Mouse (Mus musculus) neural tube, embryonic 14.5 days (tissue): ENCODE measurements at regions not wholly inside any gene's neighbourhood (a gene's known extent, or its start where the extent isn't known, plus 50 kb on each side); places are given as distances from the start of the nearest gene placed in this dataset.

Source experiments
- ATAC-seq: fragments of 200-750 bp; cut with Nextera tagmentation; 2 replicates; pipeline ENCODE4 v1.8.0; 2017; ENCODE audit warnings: low read depth, mild to moderate bottlenecking, moderate TSS enrichment, moderate library complexity
- H3K27ac ChIP-seq: fragments of 300-500 bp; sonication (generic); 2 replicates; pipeline ENCODE4 v1.5.1; 2014; ENCODE audit warnings: low read depth, mild to moderate bottlenecking, control low read depth, low read length, moderate library complexity, mixed read lengths
- H3K27me3 ChIP-seq: fragments of 300-500 bp; sonication (generic); 2 replicates; pipeline ENCODE4 v1.6.1; 2014; ENCODE audit warnings: low read length; ENCODE audit not compliant: control insufficient read depth, insufficient read depth
- H3K36me3 ChIP-seq: fragments of 300-500 bp; sonication (generic); 2 replicates; pipeline ENCODE4 v1.6.1; 2014; ENCODE audit warnings: low read length, mixed read lengths; ENCODE audit not compliant: control insufficient read depth, insufficient read depth
- H3K4me1 ChIP-seq: fragments of 300-500 bp; sonication (generic); 2 replicates; pipeline ENCODE4 v1.6.1; 2014; ENCODE audit warnings: low read length; ENCODE audit not compliant: control insufficient read depth, insufficient read depth
- H3K4me2 ChIP-seq: fragments of 300-500 bp; sonication (generic); 2 replicates; pipeline ENCODE4 v1.6.1; 2014; ENCODE audit warnings: mild to moderate bottlenecking, low read depth, low read length, control low read depth
- H3K4me3 ChIP-seq: fragments of 300-500 bp; sonication (generic); 2 replicates; pipeline ENCODE4 v1.5.1; 2014; ENCODE audit warnings: low read depth, low read length, control low read depth, mixed read lengths
- H3K9ac ChIP-seq: fragments of 300-500 bp; sonication (generic); replicated peaks from 2 replicates; pipeline ENCODE4 v1.6.1; 2014; ENCODE audit warnings: low read depth, mild to moderate bottlenecking, control low read depth, low read length, mixed read lengths
- H3K9me3 ChIP-seq: fragments of 300-500 bp; sonication (generic); 2 replicates; pipeline ENCODE4 v1.6.1; 2016; ENCODE audit warnings: low read length; ENCODE audit not compliant: control insufficient read depth
- WGBS: fragments of 180-500 bp; shearing (Covaris S2); extraction: QIAGEN DNeasy Blood & Tissue Kit; methylation state at CpG from one replicate; pipeline ENCODE4 v1.1.7; 2014; 5-methylcytosine and 5-hydroxymethylcytosine counted together

DNA sequence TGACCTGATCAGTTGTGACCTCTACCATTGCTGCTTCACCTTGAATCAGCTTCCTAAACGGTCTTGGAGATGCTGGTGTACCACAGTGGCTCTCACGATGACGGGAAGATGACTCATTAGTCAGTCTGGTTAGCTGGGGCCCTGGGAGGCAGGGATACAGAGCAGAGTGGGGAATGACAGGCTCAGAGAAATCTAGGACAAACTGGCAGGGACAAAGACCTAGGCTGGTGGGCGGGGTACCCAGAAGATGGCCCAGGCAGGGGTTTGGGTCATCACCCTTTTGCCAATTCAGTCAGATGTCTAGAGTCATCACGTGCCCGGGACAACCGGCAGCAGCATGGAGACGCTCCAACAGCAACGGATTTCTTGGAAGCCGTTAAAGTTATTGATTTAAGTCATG lies 83.4 kb upstream of the Max start:
- 82% methylated on average over 10 of the region's 10 CpGs for WGBS
- Histone ChIP-seq H3K27me3 (no peaks in the 10 kb centered on the region), H3K4me2 (no peak overlapping the region), H3K9me3 (no peaks in the 10 kb centered on the region), H3K4me1 (no peaks in the 10 kb centered on the region), H3K4me3 (no peak overlapping the region), H3K27ac (no peak overlapping the region), H3K36me3 (no peaks in the 10 kb centered on the region), H3K9ac (no peak overlapping the region)
- no peak for ATAC-seq

DNA sequence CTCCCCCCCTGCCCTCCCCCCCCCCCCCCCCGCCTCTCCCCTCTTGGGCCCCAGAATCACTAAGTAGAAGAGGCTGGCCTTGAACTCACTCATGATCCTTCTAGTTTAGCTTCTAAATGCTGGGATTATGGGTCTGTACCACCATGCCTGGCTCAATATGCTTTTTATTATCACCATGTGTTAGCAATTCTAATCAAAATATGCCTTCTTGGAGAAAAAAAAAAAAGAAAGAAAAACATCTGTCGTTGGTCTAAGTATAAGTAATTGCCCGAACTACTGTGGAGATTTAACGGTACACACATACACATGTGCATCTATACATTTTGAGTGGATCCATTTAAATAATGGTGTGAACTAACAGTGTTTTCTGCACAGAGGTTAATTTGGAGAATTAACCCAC lies 80.4 kb upstream of the Max start:
- no peak for ATAC-seq
- Histone ChIP-seq H3K27ac (no peak overlapping the region), H3K27me3 (no peaks in the 10 kb centered on the region), H3K36me3 (no peaks in the 10 kb centered on the region), H3K4me3 (no peak overlapping the region), H3K9ac (no peak overlapping the region), H3K9me3 (no peaks in the 10 kb centered on the region), H3K4me2 (no peak overlapping the region), H3K4me1 (no peaks in the 10 kb centered on the region)
- WGBS, result 55% methylated on average over 3 of the region's 4 CpGs

DNA sequence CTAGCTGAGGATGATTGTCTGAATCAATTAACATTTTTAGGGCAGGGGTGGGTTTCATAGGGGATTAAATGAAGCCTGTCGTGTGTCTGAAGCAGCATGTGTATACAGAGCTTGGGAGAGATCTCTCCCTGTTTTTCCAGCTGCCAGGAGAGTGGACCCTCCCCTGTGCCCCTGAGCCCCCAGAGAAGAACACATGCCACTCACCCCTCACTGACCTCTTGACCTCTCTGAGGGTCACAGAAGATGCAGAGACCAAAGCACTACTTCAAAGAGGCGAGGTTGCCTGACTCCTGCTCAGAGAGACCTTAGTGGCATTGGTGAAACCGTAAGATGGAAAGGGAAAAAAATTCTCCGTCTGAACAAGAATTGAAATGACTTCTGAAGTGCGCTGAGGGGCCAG lies 79.1 kb upstream of the Max start:
- ATAC-seq, result no peak
- 38% methylated on average over 5 of the region's 5 CpGs for WGBS

DNA sequence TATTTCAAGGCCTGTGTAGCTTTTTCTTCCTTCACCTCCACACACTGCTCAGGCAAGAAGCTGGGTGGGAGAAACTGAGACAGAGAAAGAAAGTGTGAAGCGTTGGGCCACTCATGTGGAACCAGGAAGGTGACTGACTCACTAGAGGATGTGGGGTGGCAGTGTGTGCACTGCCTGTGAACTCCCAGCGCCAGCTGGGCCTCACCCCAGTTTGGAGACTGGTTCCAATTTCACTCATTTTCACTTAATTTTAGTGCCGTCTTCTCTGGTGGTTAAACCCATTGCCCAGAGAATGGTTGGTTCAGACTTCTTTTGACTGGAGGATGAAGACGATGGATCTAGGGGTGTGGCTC lies 77.9 kb upstream of the Max start:
- no peak for ATAC-seq
- no peaks in the 10 kb centered on the region for H3K4me1 ChIP-seq
- no peaks in the 10 kb centered on the region for H3K27me3 ChIP-seq
- H3K36me3 ChIP-seq, result no peaks in the 10 kb centered on the region
- H3K9me3 ChIP-seq, result no peaks in the 10 kb centered on the region
- no peak overlapping the region for H3K27ac ChIP-seq
- 98% methylated on average over 4 of the region's 4 CpGs for WGBS
- no peak overlapping the region for H3K4me2 ChIP-seq
- no peak overlapping the region for H3K4me3 ChIP-seq
- no peak overlapping the region for H3K9ac ChIP-seq

More for the DNA sequence above, 79.1 kb upstream of the Max start:
- no peaks in the 10 kb centered on the region for H3K4me1 ChIP-seq
- no peak overlapping the region for H3K4me3 ChIP-seq
- no peak overlapping the region for H3K9ac ChIP-seq
- no peaks in the 10 kb centered on the region for H3K27me3 ChIP-seq
- no peak overlapping the region for H3K4me2 ChIP-seq
- H3K36me3 ChIP-seq, result no peaks in the 10 kb centered on the region
- H3K27ac ChIP-seq, result no peak overlapping the region
- H3K9me3 ChIP-seq, result no peaks in the 10 kb centered on the region

DNA sequence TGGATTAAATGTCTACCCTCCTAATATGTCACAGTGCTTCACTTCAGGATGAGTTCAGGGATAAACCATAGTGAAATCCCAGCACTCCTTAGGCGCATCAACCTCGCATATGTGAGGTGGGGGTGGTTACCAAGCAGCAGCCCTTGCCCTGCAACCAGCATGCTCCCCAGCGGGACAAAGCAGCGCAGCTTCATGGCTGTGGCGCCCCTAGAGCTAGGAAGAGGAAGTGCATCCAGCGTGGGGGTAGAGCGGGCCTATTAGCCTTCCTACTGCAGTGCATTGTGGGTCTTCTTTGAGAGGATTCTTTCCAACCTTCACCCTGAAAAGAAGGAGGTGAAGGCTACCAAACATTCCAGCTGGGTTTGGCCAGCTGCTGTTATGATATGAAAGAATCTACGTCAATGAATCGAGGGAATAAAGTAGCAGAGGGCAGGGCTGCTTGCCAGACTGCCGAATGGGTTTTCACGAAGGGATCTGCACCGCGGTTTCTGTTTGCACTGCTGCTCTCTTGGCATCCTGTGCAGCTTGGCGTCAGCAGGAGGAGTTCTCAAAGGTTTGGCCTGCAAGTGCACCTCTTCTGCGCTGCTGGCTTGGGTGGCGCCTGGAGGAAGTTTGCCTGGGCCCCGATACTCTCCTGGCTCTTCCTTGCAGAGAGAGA lies 77.4 kb upstream of the Max start:
- H3K27ac ChIP-seq, result no peak overlapping the region
- H3K4me1 ChIP-seq, result no peaks in the 10 kb centered on the region
- 86% methylated on average over 17 of the region's 17 CpGs for WGBS
- no peak overlapping the region for H3K4me3 ChIP-seq
- H3K4me2 ChIP-seq, result no peak overlapping the region
- H3K36me3 ChIP-seq, result no peaks in the 10 kb centered on the region
- H3K27me3 ChIP-seq, result no peaks in the 10 kb centered on the region
- ATAC-seq, result no peak
- no peaks in the 10 kb centered on the region for H3K9me3 ChIP-seq
- H3K9ac ChIP-seq, result no peak overlapping the region

DNA sequence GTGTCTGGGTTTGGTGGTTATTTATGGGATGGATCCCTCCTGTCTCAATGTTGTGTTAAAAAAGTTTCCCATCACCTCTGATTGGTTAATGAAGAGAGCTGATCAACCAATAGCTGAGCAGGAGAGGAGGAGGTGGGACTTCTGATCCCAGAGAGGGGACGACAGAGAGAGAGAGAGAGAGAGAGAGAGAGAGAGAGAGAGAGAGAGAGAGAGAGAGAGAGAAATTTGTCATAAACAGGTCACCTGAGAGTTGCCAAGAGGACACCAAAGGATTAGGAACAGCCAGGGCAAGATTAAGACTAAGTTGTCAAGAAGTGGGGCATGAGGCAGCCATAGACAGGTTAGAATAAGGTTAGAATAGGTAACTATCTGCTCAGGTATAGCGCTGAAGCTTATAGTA lies 73.7 kb upstream of the Max start:
- Histone ChIP-seq H3K9me3 (no peaks in the 10 kb centered on the region), H3K36me3 (no peaks in the 10 kb centered on the region), H3K4me1 (no peaks in the 10 kb centered on the region), H3K4me3 (no peak overlapping the region), H3K4me2 (no peak overlapping the region), H3K9ac (no peak overlapping the region), H3K27ac (no peak overlapping the region), H3K27me3 (no peaks in the 10 kb centered on the region)
- 53% methylated on average over 2 of the region's 2 CpGs for WGBS
- ATAC-seq, result no peak

DNA sequence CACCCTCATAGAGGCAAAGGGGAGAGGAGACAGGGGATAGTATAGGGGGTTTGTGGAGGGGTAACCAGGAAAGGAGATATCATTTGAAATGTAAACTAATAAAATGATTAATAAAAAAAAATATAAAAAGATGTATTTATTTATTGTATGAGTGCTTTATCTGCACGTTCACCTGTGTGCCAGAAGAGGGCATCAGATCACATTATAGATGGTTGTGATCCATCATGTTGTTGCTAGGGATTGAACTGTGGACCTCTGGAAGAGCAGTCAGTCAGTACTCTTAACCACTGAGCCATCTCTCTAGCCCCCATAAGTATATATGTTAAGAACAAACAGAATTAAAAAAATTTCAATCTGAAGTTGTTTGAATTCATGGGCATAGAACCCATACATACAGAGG lies 69.4 kb upstream of the Max start:
- Histone ChIP-seq H3K36me3 (no peaks in the 10 kb centered on the region), H3K9me3 (no peaks in the 10 kb centered on the region), H3K27ac (no peak overlapping the region), H3K9ac (no peak overlapping the region), H3K4me3 (no peak overlapping the region), H3K4me2 (no peak overlapping the region), H3K27me3 (no peaks in the 10 kb centered on the region), H3K4me1 (no peaks in the 10 kb centered on the region)
- ATAC-seq, result no peak
- WGBS, result 86% methylated on average over 1 of the region's 1 CpGs

DNA sequence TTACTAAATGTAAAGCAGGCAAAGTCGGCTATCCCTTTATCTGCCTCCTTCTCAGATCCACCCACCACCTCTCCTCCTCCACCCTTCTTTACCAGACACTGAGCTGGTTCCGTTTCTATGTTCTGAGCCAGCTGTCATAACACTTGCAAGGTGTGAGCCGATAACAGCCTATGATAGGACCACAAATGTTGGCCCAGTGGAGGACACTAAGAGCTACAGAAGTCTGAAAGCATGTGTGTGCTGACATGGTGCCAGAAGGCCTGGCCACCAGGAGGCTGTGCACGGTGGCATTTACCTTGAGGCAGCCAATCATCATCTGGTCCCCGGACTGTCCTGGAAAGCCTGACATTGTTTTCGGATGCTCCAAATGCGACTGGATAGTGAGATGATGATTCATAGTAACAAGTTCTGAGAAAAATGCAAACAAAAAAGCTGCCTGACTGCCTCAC lies 63.5 kb upstream of the Max start:
- Histone ChIP-seq H3K27ac (no peak overlapping the region), H3K9ac (no peak overlapping the region), H3K27me3 (no peaks in the 10 kb centered on the region), H3K4me1 (peaks cover 8% of the 10 kb centered on the region; the same call in 1 of the 2 replicates), H3K4me2 (no peak overlapping the region), H3K9me3 (no peaks in the 10 kb centered on the region), H3K36me3 (no peaks in the 10 kb centered on the region), H3K4me3 (no peak overlapping the region)
- WGBS, result 76% methylated on average over 7 of the region's 7 CpGs
- no peak for ATAC-seq

DNA sequence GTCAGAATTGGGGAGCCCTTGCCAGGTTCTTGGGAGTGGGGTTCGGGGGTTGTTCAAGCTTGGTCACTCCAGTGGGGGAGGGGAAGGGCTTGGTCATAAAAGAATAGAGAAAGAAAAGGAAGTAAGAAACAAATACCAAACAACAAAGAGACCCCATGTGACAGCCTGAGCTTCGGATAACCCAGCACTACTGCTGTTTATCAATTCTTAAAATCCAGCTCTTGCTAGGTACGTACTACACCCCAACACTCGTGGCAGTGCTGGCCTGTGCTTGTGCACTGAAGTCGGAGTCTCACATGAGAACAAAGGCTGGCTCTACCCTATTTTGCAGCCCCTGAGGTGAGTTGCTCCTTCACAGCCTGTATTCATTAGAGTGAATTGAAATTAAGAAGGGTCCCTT lies 60.5 kb upstream of the Max start:
- Histone ChIP-seq H3K9ac (no peak overlapping the region), H3K9me3 (no peaks in the 10 kb centered on the region), H3K36me3 (no peaks in the 10 kb centered on the region), H3K4me2 (no peak overlapping the region), H3K27ac (no peak overlapping the region), H3K27me3 (no peaks in the 10 kb centered on the region), H3K4me3 (no peak overlapping the region), H3K4me1 (peaks cover 8% of the 10 kb centered on the region; the same call in 1 of the 2 replicates)
- ATAC-seq, result peak; percentile 41; the same call in 1 of the 2 replicates
- WGBS, result 31% methylated on average over 5 of the region's 5 CpGs
